Mouse (Mus musculus) WW6 (cell line): Measurements from ENCODE around the gene Tm9sf2.

Experiments
- DNase-seq: peaks from one replicate; pipeline ENCODE4 v3.0.0-alpha.2; 2013; ENCODE audit warnings: low read depth, low spot score

Tm9sf2 gene

GRCm38 (mm10) chr14:122176263-122176798 is 69.5 kb downstream of the Tm9sf2 start:
- no peak for DNase-seq

GRCm38 (mm10) chr14:122179262-122179661 is 72.4 kb downstream of the Tm9sf2 start:
- DNase-seq, result no peak

- peak; percentile 72 for DNase-seq
Measured at GRCm38 (mm10) chr14:122181078-122181814, 74.4 kb downstream of the Tm9sf2 start, which contains the start of gene Clybl. Gene Clybl, plus strand, starts transcription at chr14:122181704.

- no peak for DNase-seq
Measured at GRCm38 (mm10) chr14:122181815-122182157, 74.9 kb downstream of the Tm9sf2 start.

GRCm38 (mm10) chr14:122182220-122182619 is 75.4 kb downstream of the Tm9sf2 start:
- no peak for DNase-seq

GRCm38 (mm10) chr14:122183974-122184373 is 77.1 kb downstream of the Tm9sf2 start:
- no peak for DNase-seq

GRCm38 (mm10) chr14:122188250-122188649 is 81.4 kb downstream of the Tm9sf2 start:
- no peak for DNase-seq

- DNase-seq, result no peak
Measured at GRCm38 (mm10) chr14:122189901-122190300, 83.1 kb downstream of the Tm9sf2 start.

- no peak for DNase-seq
Measured at GRCm38 (mm10) chr14:122190527-122190926, 83.7 kb downstream of the Tm9sf2 start.

GRCm38 (mm10) chr14:122190941-122191510 is 84.2 kb downstream of the Tm9sf2 start:
- no peak for DNase-seq

GRCm38 (mm10) chr14:122194630-122195029 is 87.8 kb downstream of the Tm9sf2 start:
- no peak for DNase-seq

- no peak for DNase-seq
Measured at GRCm38 (mm10) chr14:122196851-122197250, 90.0 kb downstream of the Tm9sf2 start.

- no peak for DNase-seq
Measured at GRCm38 (mm10) chr14:122200247-122200885, 93.5 kb downstream of the Tm9sf2 start.

- DNase-seq, result no peak
Measured at GRCm38 (mm10) chr14:122209177-122209576, 102.3 kb downstream of the Tm9sf2 start.
